Mouse (Mus musculus): ENCODE measurements around the gene Olfr1133. TPM values are rescaled to one million over a fixed set of nuclear protein-coding genes. Genes with fewer than 3 reads are reported as not detected.
"Not testable (repeated sequence)": the region's sequence is repeated elsewhere in the genome, so short reads cannot be mapped to it uniquely, and the experiment has no call there.

Olfr1133 gene
- total and polyA plus RNA-seq, 3 experiments = not detected

DNA sequence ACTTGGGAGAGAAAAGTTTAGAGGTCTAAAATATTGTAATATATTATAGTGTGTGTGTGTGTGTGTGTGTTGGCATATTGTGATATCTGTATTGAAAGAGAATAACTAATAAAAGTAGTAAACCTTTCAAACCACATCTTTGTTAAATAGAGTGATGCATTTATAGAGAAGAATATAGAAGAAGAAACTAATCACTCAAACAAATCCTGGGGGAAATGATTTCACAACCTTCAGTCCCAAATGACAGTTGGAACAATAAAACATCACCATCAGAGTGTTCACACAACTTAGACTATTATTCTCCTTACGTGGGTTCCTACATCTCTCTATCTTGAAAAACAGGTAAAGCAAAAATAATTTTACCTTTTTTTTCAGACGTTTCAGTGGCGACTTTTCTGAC is 20.4 kb downstream of the Olfr1133 start, which contains the start of gene Olfr1131:
Gene Olfr1131, plus strand, starts transcription at position 301 of the 400 bp plus-strand sequence.
- H3K27ac ChIP-seq (ENCODE audit: control insufficient read depth, low read depth, low read length) = no peak within 1 kb of the TSS
- no peak for DNase-seq (ENCODE audit: low read depth, low spot score)
- no peaks in the 10 kb centered on the region for H3K79me2 ChIP-seq (ENCODE audit: control insufficient read depth, insufficient read depth, low read length, poor library complexity)
- no peak within 1 kb of the TSS for H3K9ac ChIP-seq (ENCODE audit: control insufficient read depth, low read depth, low read length, poor library complexity, severe bottlenecking)
- no peaks in the 10 kb centered on the region for H3K36me3 ChIP-seq (ENCODE audit: control insufficient read depth in 1 of 2, insufficient read depth in 2 of 2, low read length in 2 of 2)
- H3K4me3 ChIP-seq (ENCODE audit: control insufficient read depth in 1 of 2, insufficient read depth in 1 of 2, low read depth in 2 of 2, low read length in 2 of 2) = no peak within 1 kb of the TSS
- no peaks in the 10 kb centered on the region for H3K4me1 ChIP-seq (ENCODE audit: control insufficient read depth in 1 of 2, insufficient read depth in 2 of 2, low read length in 2 of 2)
- no peaks in the 10 kb centered on the region for H3K27me3 ChIP-seq (ENCODE audit: control insufficient read depth in 1 of 2, insufficient read depth in 2 of 2, low read length in 2 of 2)
- TF ChIP-seq EP300 (IDR thresholded peaks at IDR 0.05; ENCODE audit: low read depth in 1 of 2, low read length in 2 of 2) = no peak
- TF ChIP-seq ZKSCAN1 (IDR thresholded peaks at IDR 0.05; ENCODE audit: low read depth, low read length) = no peak
- TF ChIP-seq CHD2 (IDR thresholded peaks at IDR 0.05; ENCODE audit: low read length) = no peak
- no peak for TF ChIP-seq ZC3H11A (IDR thresholded peaks at IDR 0.05; ENCODE audit: low read depth, low read length)
- TF ChIP-seq UBTF (IDR thresholded peaks at IDR 0.05; ENCODE audit: borderline replicate concordance, insufficient read depth, low read depth, low read length) = no peak
- no peak for TF ChIP-seq NELFE (IDR thresholded peaks at IDR 0.05; ENCODE audit: low read depth, low read length)
- TF ChIP-seq TCF12 (IDR thresholded peaks at IDR 0.05; ENCODE audit: low read depth, low read length) = no peak
- no peak for TF ChIP-seq RCOR1 (IDR thresholded peaks at IDR 0.05; ENCODE audit: low read depth, low read length)
- no peak for TF ChIP-seq ELF1 (IDR thresholded peaks at IDR 0.05; ENCODE audit: low read depth, low read length)
- no peak for TF ChIP-seq CTCF (IDR thresholded peaks at IDR 0.05 in 2 of 3, conservative IDR thresholded peaks at IDR 0.05 in 1 of 3; ENCODE audit: control insufficient read depth in 1 of 3, insufficient read depth in 1 of 3, low read depth in 2 of 3, low read length in 3 of 3, poor library complexity in 1 of 3, severe bottlenecking in 1 of 3)
- TF ChIP-seq E2F4 (IDR thresholded peaks at IDR 0.05; ENCODE audit: borderline replicate concordance, low read depth, low read length) = no peak
- no peak for TF ChIP-seq MAFK (IDR thresholded peaks at IDR 0.05; ENCODE audit: borderline replicate concordance, low read depth, low read length)
- TF ChIP-seq USF1 (IDR thresholded peaks at IDR 0.05; ENCODE audit: low read depth, low read length) = no peak
- TF ChIP-seq MAX (IDR thresholded peaks at IDR 0.05; ENCODE audit: low read length) = no peak
- H3K9me3 ChIP-seq (replicated peaks; ENCODE audit: insufficient read depth, low read length) = no peaks in the 10 kb centered on the region

DNA sequence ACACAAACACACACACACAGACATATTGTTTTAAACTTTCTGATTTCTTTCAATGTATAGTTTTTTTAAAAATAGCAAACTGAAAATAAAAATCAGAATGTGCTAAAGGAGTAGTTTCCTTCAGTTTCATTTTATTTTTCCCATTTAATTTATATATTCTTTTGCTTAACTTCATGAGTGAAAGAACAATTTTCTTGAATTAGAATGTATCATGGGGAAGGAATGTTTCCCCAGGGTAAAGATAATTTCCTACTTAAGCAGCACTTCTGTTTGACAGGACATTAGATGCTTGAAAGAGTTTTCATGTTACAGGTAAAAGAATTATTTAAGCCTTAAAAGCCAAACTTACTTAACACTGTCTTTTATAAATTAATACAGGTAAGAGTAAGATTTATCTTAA is 41.3 kb downstream of the Olfr1133 start, which contains the start of gene Olfr1130:
Gene Olfr1130, plus strand, starts transcription at position 301 of the 400 bp plus-strand sequence.
- H3K4me3 ChIP-seq (ENCODE audit: control insufficient read depth in 1 of 2, insufficient read depth in 1 of 2, low read depth in 2 of 2, low read length in 2 of 2) = not testable (repeated sequence)

More for the DNA sequence above, 41.3 kb downstream of the Olfr1133 start, which contains the start of gene Olfr1130:
- not testable (repeated sequence) for H3K27me3 ChIP-seq (ENCODE audit: control insufficient read depth in 1 of 2, insufficient read depth in 2 of 2, low read length in 2 of 2); DNase-seq (ENCODE audit: low read depth, low spot score); H3K4me1 ChIP-seq (ENCODE audit: control insufficient read depth in 1 of 2, insufficient read depth in 2 of 2, low read length in 2 of 2); H3K27ac ChIP-seq (ENCODE audit: control insufficient read depth, low read depth, low read length); H3K9ac ChIP-seq (ENCODE audit: control insufficient read depth, low read depth, low read length, poor library complexity, severe bottlenecking); H3K36me3 ChIP-seq (ENCODE audit: control insufficient read depth in 1 of 2, insufficient read depth in 2 of 2, low read length in 2 of 2); H3K79me2 ChIP-seq (ENCODE audit: control insufficient read depth, insufficient read depth, low read length, poor library complexity); H3K9me3 ChIP-seq (replicated peaks; ENCODE audit: insufficient read depth, low read length)

Other genes with a start within 250 kb of the Olfr1133 start
- not detected in 2 replicates for gene Olfr1123, start 230.7 kb downstream of the Olfr1133 start, total RNA-seq (2012; rRNA removed)
- gene Olfr1123, start 230.7 kb downstream of the Olfr1133 start, polyA plus RNA-seq (2012; ENCODE audit: insufficient read depth in 1 of 2, insufficient read length in 2 of 2, low read depth in 1 of 2, low replicate concordance in 2 of 2, missing spikeins in 1 of 2) = not detected
- not detected in 2 replicates for gene Olfr1124, start 217.1 kb downstream of the Olfr1133 start, total RNA-seq (2012; rRNA removed)
- not detected for gene Olfr1124, start 217.1 kb downstream of the Olfr1133 start, polyA plus RNA-seq (2012; ENCODE audit: insufficient read depth in 1 of 2, insufficient read length in 2 of 2, low read depth in 1 of 2, low replicate concordance in 2 of 2, missing spikeins in 1 of 2)
- not detected in 2 replicates for gene Olfr1126, start 193.4 kb downstream of the Olfr1133 start, total RNA-seq (2012; rRNA removed)
- not detected for gene Olfr1126, start 193.4 kb downstream of the Olfr1133 start, polyA plus RNA-seq (2012; ENCODE audit: insufficient read depth in 1 of 2, insufficient read length in 2 of 2, low read depth in 1 of 2, low replicate concordance in 2 of 2, missing spikeins in 1 of 2)
- not detected in 2 replicates for gene Pramel7, start 150.3 kb downstream of the Olfr1133 start, total RNA-seq (2012; rRNA removed)
- not detected for gene Pramel7, start 150.3 kb downstream of the Olfr1133 start, polyA plus RNA-seq (2012; ENCODE audit: insufficient read depth in 1 of 2, insufficient read length in 2 of 2, low read depth in 1 of 2, low replicate concordance in 2 of 2, missing spikeins in 1 of 2)
- gene Pramel6, start 140.8 kb downstream of the Olfr1133 start, total RNA-seq (2012; rRNA removed) = not detected in 2 replicates
- gene Pramel6, start 140.8 kb downstream of the Olfr1133 start, polyA plus RNA-seq (2012; ENCODE audit: insufficient read depth in 1 of 2, insufficient read length in 2 of 2, low read depth in 1 of 2, low replicate concordance in 2 of 2, missing spikeins in 1 of 2) = not detected
- not detected in 2 replicates for gene Olfr153, start 115.6 kb downstream of the Olfr1133 start, total RNA-seq (2012; rRNA removed)
- gene Olfr153, start 115.6 kb downstream of the Olfr1133 start, polyA plus RNA-seq (2012; ENCODE audit: insufficient read depth in 1 of 2, insufficient read length in 2 of 2, low read depth in 1 of 2, low replicate concordance in 2 of 2, missing spikeins in 1 of 2) = not detected
- not detected in 2 replicates for gene Olfr1128, start 101.8 kb downstream of the Olfr1133 start, total RNA-seq (2012; rRNA removed)
- not detected for gene Olfr1128, start 101.8 kb downstream of the Olfr1133 start, polyA plus RNA-seq (2012; ENCODE audit: insufficient read depth in 1 of 2, insufficient read length in 2 of 2, low read depth in 1 of 2, low replicate concordance in 2 of 2, missing spikeins in 1 of 2)
- gene Olfr1129, start 73.5 kb downstream of the Olfr1133 start, total RNA-seq (2012; rRNA removed) = not detected in 2 replicates
- gene Olfr1129, start 73.5 kb downstream of the Olfr1133 start, polyA plus RNA-seq (2012; ENCODE audit: insufficient read depth in 1 of 2, insufficient read length in 2 of 2, low read depth in 1 of 2, low replicate concordance in 2 of 2, missing spikeins in 1 of 2) = under 1 TPM in 1 of 2 experiments, not detected in 1; 0.06 TPM
- not detected in 2 replicates for gene Olfr1130, start 41.2 kb downstream of the Olfr1133 start, total RNA-seq (2012; rRNA removed)
- gene Olfr1130, start 41.2 kb downstream of the Olfr1133 start, polyA plus RNA-seq (2012; ENCODE audit: insufficient read depth in 1 of 2, insufficient read length in 2 of 2, low read depth in 1 of 2, low replicate concordance in 2 of 2, missing spikeins in 1 of 2) = not detected
- gene Olfr1131, start 20.3 kb downstream of the Olfr1133 start, total RNA-seq (2012; rRNA removed) = not detected in 2 replicates
- gene Olfr1131, start 20.3 kb downstream of the Olfr1133 start, polyA plus RNA-seq (2012; ENCODE audit: insufficient read depth in 1 of 2, insufficient read length in 2 of 2, low read depth in 1 of 2, low replicate concordance in 2 of 2, missing spikeins in 1 of 2) = not detected
- gene Olfr1132, start 9.8 kb downstream of the Olfr1133 start, total RNA-seq (2012; rRNA removed) = not detected in 2 replicates
- gene Olfr1132, start 9.8 kb downstream of the Olfr1133 start, polyA plus RNA-seq (2012; ENCODE audit: insufficient read depth in 1 of 2, insufficient read length in 2 of 2, low read depth in 1 of 2, low replicate concordance in 2 of 2, missing spikeins in 1 of 2) = not detected
- gene Olfr1134, start 11.1 kb upstream of the Olfr1133 start, total RNA-seq (2012; rRNA removed) = not detected in 2 replicates
- gene Olfr1134, start 11.1 kb upstream of the Olfr1133 start, polyA plus RNA-seq (2012; ENCODE audit: insufficient read depth in 1 of 2, insufficient read length in 2 of 2, low read depth in 1 of 2, low replicate concordance in 2 of 2, missing spikeins in 1 of 2) = not detected
- not detected in 2 replicates for gene Olfr1135, start 26.3 kb upstream of the Olfr1133 start, total RNA-seq (2012; rRNA removed)
- not detected for gene Olfr1135, start 26.3 kb upstream of the Olfr1133 start, polyA plus RNA-seq (2012; ENCODE audit: insufficient read depth in 1 of 2, insufficient read length in 2 of 2, low read depth in 1 of 2, low replicate concordance in 2 of 2, missing spikeins in 1 of 2)
- not detected in 2 replicates for gene Olfr1136, start 46.6 kb upstream of the Olfr1133 start, total RNA-seq (2012; rRNA removed)
- not detected for gene Olfr1136, start 46.6 kb upstream of the Olfr1133 start, polyA plus RNA-seq (2012; ENCODE audit: insufficient read depth in 1 of 2, insufficient read length in 2 of 2, low read depth in 1 of 2, low replicate concordance in 2 of 2, missing spikeins in 1 of 2)
- gene Olfr1137, start 65.8 kb upstream of the Olfr1133 start, total RNA-seq (2012; rRNA removed) = not detected in 2 replicates
- gene Olfr1137, start 65.8 kb upstream of the Olfr1133 start, polyA plus RNA-seq (2012; ENCODE audit: insufficient read depth in 1 of 2, insufficient read length in 2 of 2, low read depth in 1 of 2, low replicate concordance in 2 of 2, missing spikeins in 1 of 2) = not detected
- gene Olfr1138, start 92.6 kb upstream of the Olfr1133 start, total RNA-seq (2012; rRNA removed) = not detected in 2 replicates
- not detected for gene Olfr1138, start 92.6 kb upstream of the Olfr1133 start, polyA plus RNA-seq (2012; ENCODE audit: insufficient read depth in 1 of 2, insufficient read length in 2 of 2, low read depth in 1 of 2, low replicate concordance in 2 of 2, missing spikeins in 1 of 2)
- not detected in 2 replicates for gene Olfr1140, start 96.4 kb upstream of the Olfr1133 start, total RNA-seq (2012; rRNA removed)
- not detected for gene Olfr1140, start 96.4 kb upstream of the Olfr1133 start, polyA plus RNA-seq (2012; ENCODE audit: insufficient read depth in 1 of 2, insufficient read length in 2 of 2, low read depth in 1 of 2, low replicate concordance in 2 of 2, missing spikeins in 1 of 2)
- not detected in 2 replicates for gene Olfr1141, start 106.6 kb upstream of the Olfr1133 start, total RNA-seq (2012; rRNA removed)
- gene Olfr1141, start 106.6 kb upstream of the Olfr1133 start, polyA plus RNA-seq (2012; ENCODE audit: insufficient read depth in 1 of 2, insufficient read length in 2 of 2, low read depth in 1 of 2, low replicate concordance in 2 of 2, missing spikeins in 1 of 2) = not detected
- not detected in 2 replicates for gene Olfr152, start 132.1 kb upstream of the Olfr1133 start, total RNA-seq (2012; rRNA removed)
- gene Olfr152, start 132.1 kb upstream of the Olfr1133 start, polyA plus RNA-seq (2012; ENCODE audit: insufficient read depth in 1 of 2, insufficient read length in 2 of 2, low read depth in 1 of 2, low replicate concordance in 2 of 2, missing spikeins in 1 of 2) = not detected
- not detected in 2 replicates for gene Olfr1143, start 153.2 kb upstream of the Olfr1133 start, total RNA-seq (2012; rRNA removed)
- not detected for gene Olfr1143, start 153.2 kb upstream of the Olfr1133 start, polyA plus RNA-seq (2012; ENCODE audit: insufficient read depth in 1 of 2, insufficient read length in 2 of 2, low read depth in 1 of 2, low replicate concordance in 2 of 2, missing spikeins in 1 of 2)
- gene Olfr1145, start 162.4 kb upstream of the Olfr1133 start, total RNA-seq (2012; rRNA removed) = not detected in 2 replicates
- not detected for gene Olfr1145, start 162.4 kb upstream of the Olfr1133 start, polyA plus RNA-seq (2012; ENCODE audit: insufficient read depth in 1 of 2, insufficient read length in 2 of 2, low read depth in 1 of 2, low replicate concordance in 2 of 2, missing spikeins in 1 of 2)
- not detected in 2 replicates for gene Olfr1148, start 183.2 kb upstream of the Olfr1133 start, total RNA-seq (2012; rRNA removed)
- gene Olfr1148, start 183.2 kb upstream of the Olfr1133 start, polyA plus RNA-seq (2012; ENCODE audit: insufficient read depth in 1 of 2, insufficient read length in 2 of 2, low read depth in 1 of 2, low replicate concordance in 2 of 2, missing spikeins in 1 of 2) = not detected
- gene Olfr1150-ps1, start 196.6 kb upstream of the Olfr1133 start, total RNA-seq (2012; rRNA removed) = not detected in 2 replicates
- gene Olfr1150-ps1, start 196.6 kb upstream of the Olfr1133 start, polyA plus RNA-seq (2012; ENCODE audit: insufficient read depth in 1 of 2, insufficient read length in 2 of 2, low read depth in 1 of 2, low replicate concordance in 2 of 2, missing spikeins in 1 of 2) = not detected
- gene Olfr1151, start 208.5 kb upstream of the Olfr1133 start, total RNA-seq (2012; rRNA removed) = not detected in 2 replicates
- gene Olfr1151, start 208.5 kb upstream of the Olfr1133 start, polyA plus RNA-seq (2012; ENCODE audit: insufficient read depth in 1 of 2, insufficient read length in 2 of 2, low read depth in 1 of 2, low replicate concordance in 2 of 2, missing spikeins in 1 of 2) = not detected
- not detected in 2 replicates for gene Olfr1152, start 219.1 kb upstream of the Olfr1133 start, total RNA-seq (2012; rRNA removed)
- under 1 TPM in 1 of 2 experiments, not detected in 1; 0.01 TPM for gene Olfr1152, start 219.1 kb upstream of the Olfr1133 start, polyA plus RNA-seq (2012; ENCODE audit: insufficient read depth in 1 of 2, insufficient read length in 2 of 2, low read depth in 1 of 2, low replicate concordance in 2 of 2, missing spikeins in 1 of 2)
- not detected in 2 replicates for gene Olfr1153, start 247.6 kb upstream of the Olfr1133 start, total RNA-seq (2012; rRNA removed)
- not detected for gene Olfr1153, start 247.6 kb upstream of the Olfr1133 start, polyA plus RNA-seq (2012; ENCODE audit: insufficient read depth in 1 of 2, insufficient read length in 2 of 2, low read depth in 1 of 2, low replicate concordance in 2 of 2, missing spikeins in 1 of 2)